Mouse (Mus musculus): ENCODE results near the gene Taf3. TPM values are rescaled to one million over a fixed set of nuclear protein-coding genes. Genes with fewer than 3 reads are reported as not detected.
A peak's percentile ranks its signal among the peaks of the same experiment; 100 is the strongest.

Gene Taf3
- total RNA-seq, 2 experiments from 2014 or later, result 6.7 to 20.1 TPM

GRCm38 (mm10) chr2:9879092-9879491 lies 169.3 kb downstream of the Taf3 start:
- peak; percentile 5 for ATAC-seq (replicated peaks; ENCODE audit: poor library complexity)

DNA sequence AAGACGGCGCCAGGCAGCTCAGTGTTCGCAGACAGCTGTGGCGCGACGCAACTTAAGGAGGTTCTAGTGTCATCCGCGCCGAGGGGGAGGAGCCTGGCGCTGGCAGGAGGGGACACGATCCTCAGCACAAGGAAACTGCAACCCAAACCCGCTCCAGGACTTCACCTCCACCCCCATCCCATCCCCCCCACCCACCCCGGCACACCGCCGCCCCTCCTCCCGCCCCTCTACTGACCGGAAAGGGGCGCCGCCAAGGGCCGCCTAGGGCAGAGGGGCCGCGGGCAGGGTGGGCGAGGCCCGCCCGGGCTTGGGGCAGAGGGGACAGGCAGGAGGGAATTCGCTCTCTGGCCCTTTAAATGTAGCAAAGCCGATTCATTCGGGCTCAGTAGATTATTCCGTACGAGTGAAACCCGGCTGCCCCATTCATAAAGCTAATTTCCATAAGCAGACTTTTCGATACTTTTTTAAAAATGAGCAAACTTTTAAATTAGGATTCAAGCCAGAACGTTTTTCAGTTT lies 169.8 kb downstream of the Taf3 start:
- ATAC-seq (replicated peaks; ENCODE audit: poor library complexity), result peak; percentile 37

- ATAC-seq (replicated peaks; ENCODE audit: poor library complexity), result peak; percentile 0; the same call in 1 of the 2 replicates
Observed at GRCm38 (mm10) chr2:9877966-9878563, 170.3 kb downstream of the Taf3 start.

GRCm38 (mm10) chr2:9877326-9877690 lies 171.1 kb downstream of the Taf3 start:
- ATAC-seq (replicated peaks; ENCODE audit: poor library complexity), result peak; percentile 15

DNA sequence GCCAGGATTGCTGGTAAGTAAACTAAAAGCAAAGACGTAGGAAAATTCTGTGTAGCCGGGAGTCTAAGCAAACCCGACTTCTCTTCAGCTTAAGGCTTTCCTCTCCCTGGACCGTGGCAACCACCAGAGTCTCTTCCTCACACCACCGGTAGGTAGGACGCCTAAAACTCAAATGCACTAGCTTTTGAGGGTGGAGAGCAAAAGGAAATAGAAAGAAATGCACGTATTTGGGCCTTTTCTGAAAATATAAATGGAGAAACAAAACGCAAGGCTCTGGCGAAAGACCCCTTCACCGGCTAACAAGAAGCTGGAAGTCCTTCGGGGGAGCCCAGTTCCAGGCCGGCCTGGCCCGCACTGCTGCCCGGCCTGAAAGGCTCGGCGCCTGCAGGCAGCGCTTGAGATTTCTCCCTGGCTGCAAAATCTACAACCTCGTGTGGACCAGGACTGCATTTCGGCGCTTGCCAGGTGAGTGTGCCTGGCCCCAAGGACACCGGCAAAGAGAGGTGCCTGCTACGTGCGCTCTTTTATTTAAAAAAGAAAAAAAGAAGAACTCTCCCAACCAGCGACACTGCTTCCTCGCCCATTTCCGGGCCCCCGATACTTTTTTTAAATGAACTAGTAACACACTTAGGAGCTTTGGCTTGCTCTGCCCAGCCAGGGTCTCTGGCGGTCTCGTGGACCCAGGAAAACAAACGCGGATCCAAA lies 171.6 kb downstream of the Taf3 start:
- ATAC-seq (replicated peaks; ENCODE audit: poor library complexity), result no peak

DNA sequence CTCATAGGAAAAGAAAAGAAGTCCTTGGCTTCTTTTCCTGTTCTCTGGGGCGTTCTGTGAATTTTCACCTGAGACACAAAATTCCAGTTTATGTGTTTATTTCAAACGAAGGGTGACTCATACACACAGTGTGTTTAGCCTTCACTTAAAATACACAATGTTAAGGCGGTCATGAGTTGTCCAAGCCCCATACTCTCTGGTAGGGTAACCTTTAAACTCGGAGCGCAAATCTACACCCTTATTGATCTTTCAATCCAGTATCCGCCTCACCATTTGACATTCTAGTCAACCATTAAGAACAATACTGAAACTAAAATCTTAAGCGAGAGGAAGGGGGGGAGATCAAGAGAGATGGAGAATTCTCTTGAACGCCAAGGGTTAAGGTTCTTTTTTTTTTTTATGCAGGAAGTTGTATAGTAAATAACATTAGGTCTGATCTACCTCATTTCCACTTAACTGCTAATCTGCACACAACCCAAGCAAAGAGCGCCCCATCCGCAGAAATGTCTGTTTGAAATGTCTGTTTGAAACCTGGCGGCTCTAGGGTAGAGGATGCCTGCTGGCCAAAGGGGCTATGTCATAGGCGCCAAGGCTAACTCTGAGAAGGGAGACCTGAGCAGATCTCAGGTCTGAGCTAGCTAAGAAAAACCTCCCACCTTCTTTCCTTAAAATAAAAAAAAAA lies 172.6 kb downstream of the Taf3 start:
- no peak for ATAC-seq (replicated peaks; ENCODE audit: poor library complexity)

- ATAC-seq (replicated peaks; ENCODE audit: poor library complexity), result no peak
Observed at GRCm38 (mm10) chr2:9875220-9875619, 173.2 kb downstream of the Taf3 start.

DNA sequence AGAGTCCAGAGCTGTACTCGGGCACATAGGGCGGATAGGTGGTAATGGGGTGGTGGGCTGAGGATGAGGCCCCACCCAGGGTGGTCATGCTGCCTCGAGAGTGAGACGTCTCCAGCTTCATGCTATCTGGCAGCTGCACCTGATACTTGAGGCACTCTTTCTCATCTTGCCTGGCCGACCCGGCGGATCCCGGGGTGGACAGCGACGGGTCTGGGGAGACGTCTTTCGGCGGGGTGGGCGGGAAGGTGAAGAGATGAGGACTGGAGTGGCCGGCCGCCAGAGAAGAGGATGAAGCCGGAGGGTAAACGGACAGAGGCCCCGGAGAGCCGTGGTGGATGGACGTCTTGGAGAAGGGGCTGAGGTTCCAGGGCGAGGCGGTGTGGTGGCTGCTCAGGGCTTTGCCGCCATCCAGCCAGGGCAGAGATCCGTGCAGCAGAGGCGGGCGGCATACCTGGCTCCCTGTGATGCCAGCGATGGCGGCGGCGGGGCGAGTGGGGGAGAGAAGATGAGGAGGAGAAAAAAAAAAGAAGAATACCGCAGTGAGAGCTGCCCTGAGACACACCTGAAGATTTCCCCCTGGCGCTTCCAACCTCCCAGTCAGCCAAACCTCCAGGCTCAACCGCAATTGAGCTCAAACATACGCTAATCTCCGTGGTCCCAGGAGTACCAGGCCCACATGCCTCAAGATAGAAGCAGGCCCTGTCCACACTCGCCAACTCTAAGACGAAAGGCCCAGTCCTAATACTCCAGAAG lies 173.8 kb downstream of the Taf3 start:
- no peak for ATAC-seq (replicated peaks; ENCODE audit: poor library complexity)

- no peak for ATAC-seq (replicated peaks; ENCODE audit: poor library complexity)
Observed at GRCm38 (mm10) chr2:9873757-9874156, 174.6 kb downstream of the Taf3 start.

GRCm38 (mm10) chr2:9872682-9873081 lies 175.7 kb downstream of the Taf3 start:
- ATAC-seq (replicated peaks; ENCODE audit: poor library complexity), result peak; percentile 13; the same call in 1 of the 2 replicates

GRCm38 (mm10) chr2:9871798-9872197 lies 176.6 kb downstream of the Taf3 start:
- no peak for ATAC-seq (replicated peaks; ENCODE audit: poor library complexity)

- peak; percentile 43 for ATAC-seq (replicated peaks; ENCODE audit: poor library complexity)
Observed at GRCm38 (mm10) chr2:9871141-9871716, 177.2 kb downstream of the Taf3 start.

GRCm38 (mm10) chr2:9867092-9867825 lies 181.1 kb downstream of the Taf3 start:
- ATAC-seq (replicated peaks; ENCODE audit: poor library complexity), result peak; percentile 41

Other genes with a start within 250 kb of the Taf3 start
- not detected in 2 replicates for gene 4930412O13Rik, start 167.3 kb downstream of the Taf3 start, total RNA-seq (2015)
- gene 4930412O13Rik, start 167.3 kb downstream of the Taf3 start, total RNA-seq (2017), result not detected in 2 replicates
- not detected in 2 replicates for gene 9230102O04Rik, start 159.1 kb downstream of the Taf3 start, total RNA-seq (2015)
- gene 9230102O04Rik, start 159.1 kb downstream of the Taf3 start, total RNA-seq (2017), result not detected in 2 replicates
- gene Gata3, start 158.6 kb downstream of the Taf3 start, total RNA-seq (2015), result 0.47 TPM in 1 of 2 replicates, not detected in the other
- gene Gata3, start 158.6 kb downstream of the Taf3 start, total RNA-seq (2017), result 0.25 and 0.71 TPM in 2 replicates
- 559 and 601 TPM in 2 replicates for gene Atp5c1, start 31.9 kb upstream of the Taf3 start, total RNA-seq (2015)
- 468 and 493 TPM in 2 replicates for gene Atp5c1, start 31.9 kb upstream of the Taf3 start, total RNA-seq (2017)
- gene Kin, start 32.0 kb upstream of the Taf3 start, total RNA-seq (2015), result 23.0 and 27.1 TPM in 2 replicates
- gene Kin, start 32.0 kb upstream of the Taf3 start, total RNA-seq (2017), result 29.6 and 34.4 TPM in 2 replicates
- gene Itih2, start 82.8 kb upstream of the Taf3 start, total RNA-seq (2015), result not detected in 2 replicates
- not detected in 2 replicates for gene Itih2, start 82.8 kb upstream of the Taf3 start, total RNA-seq (2017)
- gene Itih5, start 105.0 kb upstream of the Taf3 start, total RNA-seq (2015), result 4.9 and 5.9 TPM in 2 replicates
- gene Itih5, start 105.0 kb upstream of the Taf3 start, total RNA-seq (2017), result 4.8 and 6.8 TPM in 2 replicates